Mouse (Mus musculus) forebrain, embryonic 12.5 days (tissue): ENCODE data around the gene Slc29a2. TPM values are rescaled to one million over a fixed set of nuclear protein-coding genes. Genes with fewer than 3 reads are reported as not detected.

Source experiments
- ATAC-seq: fragments of 200-750 bp; cut with Nextera tagmentation; 2 replicates; pipeline ENCODE4 v1.8.0; 2017; ENCODE audit warnings: moderate TSS enrichment; ENCODE audit not compliant: low FRiP score
- H3K27ac ChIP-seq: fragments of 300-500 bp; sonication (generic); 2 replicates; pipeline ENCODE4 v1.5.1; 2016; ENCODE audit warnings: mild to moderate bottlenecking
- H3K27me3 ChIP-seq: fragments of 300-500 bp; sonication (generic); 2 replicates; pipeline ENCODE4 v1.6.1; 2016; ENCODE audit warnings: mild to moderate bottlenecking
- H3K36me3 ChIP-seq: fragments of 300-500 bp; sonication (generic); replicated peaks from 2 replicates; pipeline ENCODE4 v1.6.1; 2016; ENCODE audit warnings: mild to moderate bottlenecking
- H3K4me1 ChIP-seq: fragments of 300-500 bp; sonication (generic); 2 replicates; pipeline ENCODE4 v1.6.1; 2016
- H3K4me2 ChIP-seq: fragments of 300-500 bp; sonication (generic); 2 replicates; pipeline ENCODE4 v1.6.1; 2016; ENCODE audit warnings: mild to moderate bottlenecking, moderate library complexity
- H3K4me3 ChIP-seq: fragments of 300-500 bp; sonication (generic); replicated peaks from 2 replicates; pipeline ENCODE4 v1.5.1; 2016; ENCODE audit warnings: mild to moderate bottlenecking
- H3K9ac ChIP-seq: fragments of 300-500 bp; sonication (generic); 2 replicates; pipeline ENCODE4 v1.6.1; 2016; ENCODE audit warnings: mild to moderate bottlenecking
- H3K9me3 ChIP-seq: fragments of 300-500 bp; sonication (generic); 2 replicates; pipeline ENCODE4 v1.6.1; 2016
- WGBS: fragments of 180-500 bp; shearing (Covaris S2); methylation state at CpG from one replicate; pipeline ENCODE4 v1.1.7; 2016; 5-methylcytosine and 5-hydroxymethylcytosine counted together
- polyA plus RNA-seq: library from polyadenylated mRNA; unstranded; fragments of >200 nt; fragmentation: Nextera tagmentation; extraction: Ambion mirVana; gene quantifications from 2 replicates; pipeline ENCODE4 v1.2.1, GENCODE M21; 2016

The Slc29a2 gene
- polyA plus RNA-seq, 1 experiment from 2014 or later = 7.2 TPM

DNA sequence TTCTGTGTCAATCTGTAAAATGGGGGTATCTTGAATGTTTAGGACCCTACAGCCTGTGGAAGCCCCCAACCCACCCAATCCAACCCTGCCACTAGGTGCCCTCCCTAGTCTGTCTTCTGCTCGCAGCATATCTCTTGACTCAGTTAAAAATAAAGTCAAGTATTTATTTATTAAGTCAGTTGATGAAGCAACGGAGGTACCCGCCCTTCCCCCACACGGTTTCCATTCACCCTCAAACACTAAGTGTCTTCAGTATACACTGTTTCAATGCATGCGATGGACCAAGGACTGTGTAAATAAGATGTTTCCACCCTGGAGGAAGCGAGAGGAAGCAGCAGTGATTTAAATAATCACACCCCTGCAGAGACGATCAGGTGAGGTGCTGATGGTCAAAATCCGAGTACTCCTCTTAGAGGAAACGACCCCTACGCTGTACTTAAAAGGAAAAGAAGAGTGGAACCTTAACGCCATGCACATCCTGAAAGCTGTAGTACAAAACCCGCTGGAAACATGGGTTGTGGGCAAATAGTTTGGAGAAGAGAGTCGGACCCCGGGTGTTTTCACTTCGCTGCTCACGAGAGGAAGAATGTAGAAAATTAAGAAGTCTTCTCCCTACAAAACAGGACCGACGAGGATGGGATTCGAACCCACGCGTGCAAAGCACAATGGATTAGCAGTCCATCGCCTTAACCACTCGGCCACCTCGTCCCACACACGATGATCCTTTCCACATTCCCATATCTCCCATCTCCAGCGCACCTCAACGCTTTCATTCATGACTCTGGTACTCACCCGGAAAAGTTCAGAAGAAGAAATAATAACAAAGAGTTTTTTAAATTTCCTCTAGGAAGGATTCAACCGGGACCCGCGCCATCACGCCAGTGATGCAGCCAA lies 14.3 kb downstream of the Slc29a2 start:
- peak overlapping the region; percentile 97 for H3K4me2 ChIP-seq
- 7% methylated on average over 32 of the region's 32 CpGs for WGBS
- no peaks in the 10 kb centered on the region for H3K36me3 ChIP-seq
- H3K9me3 ChIP-seq = no peaks in the 10 kb centered on the region
- H3K27ac ChIP-seq = peak overlapping the region; percentile 72
- peak overlapping the region; percentile 82 for H3K4me3 ChIP-seq
- peaks cover 38% of the 10 kb centered on the region for H3K4me1 ChIP-seq
- peak overlapping the region; percentile 83 for H3K9ac ChIP-seq
- no peaks in the 10 kb centered on the region for H3K27me3 ChIP-seq
- peak; percentile 57 for ATAC-seq

DNA sequence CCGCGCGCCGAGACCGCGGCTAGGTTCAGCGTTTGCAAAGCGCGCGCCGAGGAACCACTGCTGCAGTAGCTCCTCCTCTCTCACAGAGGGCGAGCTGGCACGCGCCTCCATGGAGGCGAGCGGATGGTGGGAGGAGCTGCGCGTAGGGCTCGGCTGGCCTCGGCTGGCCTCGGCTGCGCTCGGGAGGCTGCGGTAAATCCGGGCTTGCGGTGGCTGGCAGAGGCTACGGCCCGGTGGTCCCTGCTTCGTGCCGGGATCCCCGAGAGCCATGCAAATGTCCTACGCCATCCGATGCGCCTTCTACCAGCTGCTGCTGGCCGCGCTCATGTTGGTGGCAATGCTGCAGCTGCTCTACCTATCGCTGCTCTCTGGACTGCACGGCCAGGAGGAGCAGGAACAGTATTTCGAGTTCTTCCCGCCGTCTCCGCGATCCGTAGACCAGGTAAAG lies 15.1 kb downstream of the Slc29a2 start, which contains the start of the genes B4gat1 and AC124502.3:
B4gat1 (plus strand) TSS at position 118 of the 448 bp plus-strand sequence.
AC124502.3 (plus strand) TSS at position 183 of the 448 bp plus-strand sequence.
- WGBS = under 1% methylated on average over 43 of the region's 44 CpGs
- ATAC-seq = peak; percentile 90
- peaks cover 38% of the 10 kb centered on the region for H3K4me1 ChIP-seq

DNA sequence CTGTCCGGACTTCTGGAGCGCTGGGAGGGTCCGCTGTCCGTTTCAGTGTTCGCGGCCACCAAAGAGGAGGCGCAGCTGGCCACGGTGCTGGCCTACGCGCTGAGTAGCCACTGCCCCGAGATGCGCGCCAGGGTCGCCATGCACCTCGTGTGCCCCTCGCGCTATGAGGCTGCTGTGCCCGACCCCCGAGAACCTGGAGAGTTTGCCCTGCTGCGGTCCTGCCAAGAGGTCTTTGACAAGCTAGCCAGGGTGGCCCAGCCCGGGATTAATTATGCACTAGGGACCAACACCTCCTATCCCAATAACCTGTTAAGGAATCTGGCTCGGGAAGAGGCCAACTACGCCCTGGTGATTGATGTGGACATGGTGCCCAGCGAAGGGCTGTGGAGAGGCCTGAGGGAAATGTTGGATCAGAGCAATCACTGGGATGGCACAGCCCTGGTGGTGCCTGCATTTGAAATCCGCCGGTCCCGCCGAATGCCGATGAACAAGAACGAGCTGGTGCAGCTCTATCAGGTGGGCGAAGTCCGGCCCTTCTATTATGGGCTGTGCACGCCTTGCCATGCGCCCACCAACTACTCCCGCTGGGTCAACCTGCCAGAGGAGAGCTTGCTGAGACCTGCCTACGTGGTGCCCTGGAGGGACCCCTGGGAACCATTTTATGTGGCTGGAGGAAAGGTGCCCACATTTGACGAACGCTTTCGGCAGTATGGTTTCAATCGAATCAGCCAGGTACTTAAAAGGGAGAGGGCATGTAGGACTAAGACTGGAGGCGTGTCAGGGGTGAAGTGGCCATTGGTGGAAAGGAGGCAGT lies 15.8 kb downstream of the Slc29a2 start:
- Histone ChIP-seq H3K4me1 (peaks cover 38% of the 10 kb centered on the region), H3K27ac (peak overlapping the region; percentile 72), H3K9me3 (no peaks in the 10 kb centered on the region), H3K4me2 (peak overlapping the region; percentile 97), H3K36me3 (peaks cover 8% of the 10 kb centered on the region), H3K27me3 (no peaks in the 10 kb centered on the region), H3K9ac (peak overlapping the region; percentile 83), H3K4me3 (peak overlapping the region; percentile 82)
- WGBS = 11% methylated on average over 41 of the region's 41 CpGs
- peak; percentile 31 for ATAC-seq

More for the DNA sequence above, 15.1 kb downstream of the Slc29a2 start, which contains the start of the genes B4gat1 and AC124502.3:
- Histone ChIP-seq H3K27me3 (no peaks in the 10 kb centered on the region), H3K36me3 (peaks cover 2% of the 10 kb centered on the region; the same call in 1 of the 2 replicates), H3K9me3 (no peaks in the 10 kb centered on the region), H3K4me3 (peak within 1 kb of the TSS; percentile 82), H3K9ac (peak within 1 kb of the TSS; percentile 83), H3K4me2 (peak within 1 kb of the TSS; percentile 97), H3K27ac (peak within 1 kb of the TSS; percentile 72)

DNA sequence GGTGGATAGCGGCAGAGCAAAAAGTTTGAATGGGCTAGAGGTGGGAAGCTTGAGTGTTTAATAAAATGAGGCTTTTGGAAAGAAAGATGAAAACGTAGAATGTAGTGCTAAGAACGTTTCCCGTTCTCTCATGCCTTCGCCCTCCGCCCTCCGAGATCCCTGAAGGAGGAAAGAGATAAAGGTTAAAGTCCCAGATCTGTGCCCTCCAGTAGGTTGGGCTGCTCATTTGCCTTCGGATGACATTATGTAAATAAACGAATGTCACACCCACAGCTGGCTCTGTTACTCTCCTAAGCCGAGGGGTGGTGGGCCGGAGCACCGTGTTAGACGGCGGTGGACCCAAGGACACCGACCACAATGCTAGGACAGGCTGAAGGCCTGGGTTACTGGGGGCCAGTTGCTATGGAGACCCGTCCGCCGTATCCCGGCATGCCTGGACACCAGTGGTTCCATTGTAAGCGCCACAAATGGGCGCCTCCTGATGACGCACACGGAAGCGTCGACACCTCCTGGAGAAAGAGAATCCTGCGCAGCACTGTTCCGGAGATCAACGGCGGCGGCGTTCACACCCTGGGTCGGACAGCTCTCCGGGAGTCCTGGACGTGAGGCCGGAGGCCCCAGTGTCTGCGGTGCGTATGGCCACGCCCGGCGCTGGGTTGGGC lies 17.3 kb downstream of the Slc29a2 start, which contains the start of gene Brms1:
Brms1 (plus strand) TSS at position 493 of the 662 bp plus-strand sequence.
- Histone ChIP-seq H3K9me3 (no peaks in the 10 kb centered on the region), H3K4me3 (peak within 1 kb of the TSS; percentile 82), H3K27me3 (no peaks in the 10 kb centered on the region), H3K4me1 (peaks cover 38% of the 10 kb centered on the region), H3K36me3 (peaks cover 15% of the 10 kb centered on the region), H3K9ac (peak within 1 kb of the TSS; percentile 83), H3K4me2 (peak within 1 kb of the TSS; percentile 97), H3K27ac (peak within 1 kb of the TSS; percentile 9)
- 7% methylated on average over 40 of the region's 40 CpGs for WGBS
- peak; percentile 79 for ATAC-seq

DNA sequence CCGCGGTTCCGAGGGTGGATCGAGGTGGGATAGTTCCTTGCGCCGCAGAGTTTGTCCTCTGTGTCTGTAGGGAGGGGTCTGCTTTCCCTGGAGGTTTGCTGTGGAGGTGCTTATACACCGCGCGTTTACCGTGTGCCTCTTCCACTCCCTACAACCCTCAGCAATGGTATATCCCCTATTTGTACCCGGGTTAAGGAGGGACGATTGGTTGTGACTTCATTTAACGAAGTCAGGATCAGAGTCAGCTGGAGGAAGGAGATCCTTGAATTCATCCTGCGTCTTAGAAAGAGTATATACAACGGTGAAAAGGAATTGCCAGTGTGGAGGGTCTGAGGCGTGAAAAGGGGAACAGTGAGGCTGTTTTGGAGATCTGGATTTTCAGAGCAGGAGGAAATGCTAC lies 17.9 kb downstream of the Slc29a2 start:
- Histone ChIP-seq H3K9ac (peak overlapping the region; percentile 83), H3K4me1 (peaks cover 38% of the 10 kb centered on the region), H3K36me3 (peaks cover 19% of the 10 kb centered on the region), H3K4me2 (peak overlapping the region; percentile 97), H3K27ac (peak overlapping the region; percentile 9; the same call in 1 of the 2 replicates), H3K9me3 (no peaks in the 10 kb centered on the region), H3K4me3 (peak overlapping the region; percentile 82), H3K27me3 (no peaks in the 10 kb centered on the region)
- ATAC-seq = no peak
- 3% methylated on average over 16 of the region's 16 CpGs for WGBS

DNA sequence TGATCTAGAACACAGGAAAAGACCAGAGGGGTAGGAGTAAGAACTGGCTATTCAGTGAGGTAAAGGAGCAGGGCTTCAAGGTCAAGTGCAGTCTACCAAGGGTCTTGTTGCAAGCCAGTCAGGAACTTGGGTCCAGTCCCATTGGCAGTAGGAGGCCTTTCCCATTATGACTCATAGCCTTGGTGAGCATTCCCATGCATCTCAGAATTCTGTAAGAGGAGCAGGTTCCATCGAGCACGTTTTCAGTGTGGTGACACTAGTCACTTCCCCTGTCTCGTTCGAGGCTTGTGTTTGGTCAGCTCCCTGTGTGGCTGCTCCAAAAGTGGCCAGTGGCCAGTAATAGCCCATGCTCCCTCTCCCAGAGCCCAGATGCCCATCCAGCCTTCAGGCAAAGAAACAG lies 21.9 kb downstream of the Slc29a2 start:
- 88% methylated on average over 4 of the region's 4 CpGs for WGBS
- no peak overlapping the region for H3K4me2 ChIP-seq
- H3K27ac ChIP-seq = no peak overlapping the region
- H3K27me3 ChIP-seq = peaks cover 8% of the 10 kb centered on the region
- H3K4me3 ChIP-seq = no peak overlapping the region
- no peak for ATAC-seq
- peaks cover 25% of the 10 kb centered on the region for H3K4me1 ChIP-seq
- no peak overlapping the region for H3K9ac ChIP-seq
- H3K36me3 ChIP-seq = peaks cover 51% of the 10 kb centered on the region
- no peaks in the 10 kb centered on the region for H3K9me3 ChIP-seq

DNA sequence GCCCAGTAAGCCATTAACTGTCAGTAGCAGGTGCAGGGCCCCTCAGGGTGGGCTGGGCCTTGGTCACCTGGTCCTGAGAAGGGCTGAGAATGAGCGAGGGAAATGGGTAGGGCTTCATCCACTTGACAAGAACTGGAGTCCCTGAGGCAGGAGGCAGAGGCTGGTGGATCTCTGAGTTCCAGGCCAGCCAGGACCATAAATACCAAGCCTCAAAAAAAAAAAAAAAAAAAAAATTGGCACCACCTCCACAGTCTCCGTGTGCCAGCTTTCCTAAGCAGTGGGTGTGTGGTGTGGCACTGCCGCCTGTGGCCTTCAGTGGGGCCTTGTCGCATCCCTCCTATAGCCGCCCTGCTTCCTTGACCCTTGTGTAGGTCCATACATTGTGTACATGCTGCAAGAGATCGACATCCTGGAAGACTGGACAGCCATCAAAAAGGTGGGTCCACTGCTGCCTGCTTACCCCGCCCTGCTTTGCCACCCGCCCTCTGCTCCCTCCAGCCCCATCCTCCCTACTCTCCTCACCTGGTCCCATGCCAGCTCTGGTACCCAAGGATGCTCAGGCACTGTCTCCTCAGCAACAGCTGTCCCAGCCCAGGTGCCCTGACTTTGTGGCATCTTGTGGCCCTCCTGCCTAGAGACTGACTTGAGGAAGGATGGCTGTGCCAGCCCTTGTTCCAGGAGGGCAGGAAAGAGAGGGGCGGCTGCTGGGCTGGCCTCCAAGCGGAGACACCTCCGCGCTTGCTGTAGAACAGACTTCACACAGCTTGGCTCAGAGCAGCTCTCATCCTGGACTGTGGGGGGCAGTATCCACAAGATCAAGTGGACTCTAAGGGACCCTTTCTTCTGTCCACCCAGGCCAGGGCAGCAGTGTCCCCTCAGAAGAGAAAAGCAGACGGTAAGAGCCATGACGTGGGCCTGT lies 24.7 kb downstream of the Slc29a2 start:
- peaks cover 37% of the 10 kb centered on the region for H3K27me3 ChIP-seq
- peaks cover 51% of the 10 kb centered on the region for H3K36me3 ChIP-seq
- no peak for ATAC-seq
- 86% methylated on average over 14 of the region's 14 CpGs for WGBS
- H3K4me2 ChIP-seq = no peak overlapping the region
- H3K4me3 ChIP-seq = no peak overlapping the region
- H3K9ac ChIP-seq = no peak overlapping the region
- H3K4me1 ChIP-seq = peaks cover 22% of the 10 kb centered on the region
- no peak overlapping the region for H3K27ac ChIP-seq
- H3K9me3 ChIP-seq = no peaks in the 10 kb centered on the region

DNA sequence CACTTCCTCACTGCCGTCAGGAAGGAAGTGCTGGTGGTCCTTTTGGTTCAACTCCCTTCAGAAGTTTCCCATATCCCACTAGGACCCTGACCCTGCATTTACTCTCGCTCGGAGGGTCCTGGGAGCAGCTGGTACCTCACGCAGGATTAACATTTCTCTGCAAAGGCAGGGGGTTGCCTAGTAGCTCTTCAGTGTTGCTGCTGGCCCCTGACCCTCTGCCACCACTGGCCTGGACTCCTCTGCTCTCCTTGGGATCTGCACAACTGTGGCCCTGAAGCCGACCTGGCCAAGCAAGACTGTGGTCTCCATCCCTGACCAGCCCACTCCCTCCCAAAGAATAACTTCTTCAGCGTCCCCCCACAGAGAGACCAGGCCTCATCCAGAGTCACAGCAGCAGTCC lies 25.7 kb downstream of the Slc29a2 start:
- Histone ChIP-seq H3K36me3 (peaks cover 43% of the 10 kb centered on the region), H3K27me3 (peaks cover 45% of the 10 kb centered on the region), H3K4me1 (peaks cover 22% of the 10 kb centered on the region), H3K9me3 (no peaks in the 10 kb centered on the region), H3K27ac (peak overlapping the region; percentile 6; the same call in 1 of the 2 replicates), H3K4me3 (no peak overlapping the region), H3K4me2 (no peak overlapping the region), H3K9ac (0 out of 2 replicates have a peak overlapping the region, but pooled peaks have one; percentile 22)
- WGBS = 74% methylated on average over 6 of the region's 6 CpGs
- ATAC-seq = no peak

DNA sequence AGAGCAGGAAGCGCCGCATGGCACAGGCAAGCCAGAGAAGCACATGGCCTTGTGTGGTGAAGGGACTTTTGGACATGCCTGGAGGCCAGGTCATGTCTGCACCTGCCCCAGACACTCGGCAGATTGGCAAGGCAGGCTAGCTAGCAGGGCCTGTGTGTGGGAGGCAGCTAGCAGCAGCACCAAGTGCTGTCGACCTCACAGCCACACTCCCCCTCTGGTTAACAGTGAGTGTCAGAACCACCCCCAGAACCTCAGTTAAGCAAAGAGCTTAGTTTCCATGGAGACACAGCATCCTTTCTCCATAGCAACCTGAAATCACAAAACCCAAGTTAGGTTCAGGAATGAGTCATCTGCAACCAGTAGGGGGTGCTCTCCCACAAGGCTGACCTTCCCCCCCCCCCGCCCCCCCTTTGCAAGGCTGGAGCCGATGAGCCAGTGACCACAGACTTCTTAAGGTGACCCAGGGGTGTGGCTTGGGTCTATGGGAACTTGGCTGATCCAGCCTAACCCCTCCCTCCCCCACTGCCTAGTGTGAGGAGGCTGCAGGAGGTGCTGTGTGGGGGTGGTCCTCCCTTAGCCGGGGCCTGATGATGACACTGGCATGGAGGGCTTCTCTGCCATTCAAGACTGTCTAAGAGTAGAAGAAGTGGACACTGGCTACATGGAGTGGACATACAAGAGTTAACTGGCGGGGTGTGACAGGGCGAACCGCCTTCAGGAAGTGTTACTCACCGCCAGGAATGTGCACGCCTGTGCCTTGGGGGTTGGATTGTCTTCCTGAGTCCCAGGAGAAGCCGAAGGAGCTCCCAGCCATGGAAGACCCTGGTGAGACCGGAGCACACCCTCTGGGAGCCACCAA lies 26.6 kb downstream of the Slc29a2 start, which contains the start of gene Rin1:
Rin1 (plus strand) TSS at position 435 of the 859 bp plus-strand sequence.
- Histone ChIP-seq H3K4me2 (peak within 1 kb of the TSS; percentile 8; the same call in 1 of the 2 replicates), H3K27ac (peak within 1 kb of the TSS; percentile 21; the same call in 1 of the 2 replicates), H3K9ac (0 out of 2 replicates have a peak within 1 kb of the TSS, but pooled peaks have one; percentile 22), H3K4me1 (peaks cover 22% of the 10 kb centered on the region), H3K27me3 (peaks cover 48% of the 10 kb centered on the region), H3K36me3 (peaks cover 43% of the 10 kb centered on the region), H3K9me3 (no peaks in the 10 kb centered on the region), H3K4me3 (peak within 1 kb of the TSS; percentile 15; the same call in 1 of the 2 replicates)
- 19% methylated on average over 14 of the region's 14 CpGs for WGBS
- peak; percentile 50; the same call in 1 of the 2 replicates for ATAC-seq

DNA sequence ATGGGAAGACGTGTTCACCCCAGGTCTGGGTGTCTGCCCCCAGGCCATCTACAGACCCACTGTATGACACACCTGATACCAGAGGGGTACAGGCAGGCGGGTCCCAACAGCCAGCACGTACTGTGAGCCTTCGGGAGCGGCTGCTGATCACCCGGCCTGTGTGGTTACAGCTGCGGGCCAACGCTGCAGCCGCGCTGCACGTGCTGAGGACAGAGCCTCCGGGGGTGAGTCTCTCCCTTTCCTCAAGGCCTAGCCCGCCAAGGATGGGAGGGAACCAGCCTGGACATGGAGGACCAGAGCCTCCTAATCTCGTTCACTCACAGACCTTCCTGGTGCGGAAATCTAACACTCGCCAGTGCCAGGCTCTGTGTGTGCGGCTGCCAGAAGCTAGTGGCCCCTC lies 27.4 kb downstream of the Slc29a2 start:
- peaks cover 22% of the 10 kb centered on the region for H3K4me1 ChIP-seq
- WGBS = 6% methylated on average over 17 of the region's 17 CpGs
- no peaks in the 10 kb centered on the region for H3K9me3 ChIP-seq
- H3K27me3 ChIP-seq = peaks cover 48% of the 10 kb centered on the region
- no peak for ATAC-seq
- H3K9ac ChIP-seq = no peak overlapping the region
- H3K36me3 ChIP-seq = peaks cover 35% of the 10 kb centered on the region
- peak overlapping the region; percentile 8; the same call in 1 of the 2 replicates for H3K4me2 ChIP-seq
- 0 out of 2 replicates have a peak overlapping the region, but pooled peaks have one; percentile 15 for H3K4me3 ChIP-seq
- no peak overlapping the region for H3K27ac ChIP-seq
